Mouse (Mus musculus): ENCODE results near the gene Dpy19l3. TPM values are rescaled to one million over a fixed set of nuclear protein-coding genes. Genes with fewer than 3 reads are reported as not detected.

Gene Dpy19l3
- polyA plus RNA-seq, 1 experiment from 2014 or later, result 34.7 TPM

DNA sequence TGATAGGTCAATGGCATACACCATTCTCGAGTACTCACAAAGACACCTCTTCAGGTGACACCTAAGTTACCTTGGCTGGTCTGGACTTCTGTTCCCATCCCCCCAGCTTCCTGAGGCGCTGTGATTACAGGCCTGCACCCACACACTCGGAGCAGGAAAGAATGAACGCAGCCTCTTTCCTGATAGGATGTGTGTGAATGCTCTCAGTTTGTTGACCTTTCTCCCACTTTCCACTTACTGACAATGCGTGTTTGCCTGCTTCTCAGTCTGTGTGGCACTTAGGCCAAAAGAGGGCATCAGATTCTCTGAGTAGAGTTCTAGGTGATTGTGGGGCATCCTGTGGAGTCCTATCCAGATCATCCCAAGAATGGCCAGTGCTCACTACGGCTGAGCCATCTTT is 114.2 kb downstream of the Dpy19l3 start:
- Histone ChIP-seq H3K4me3 (no peak overlapping the region), H3K27ac (replicated peaks) (no peak overlapping the region), H3K9me3 (replicated peaks) (no peaks in the 10 kb centered on the region), H3K36me3 (peaks cover 84% of the 10 kb centered on the region), H3K27me3 (ENCODE audit: low read depth, poor library complexity, severe bottlenecking) (no peaks in the 10 kb centered on the region), H3K4me1 (no peaks in the 10 kb centered on the region)
- no peak for DNase-seq (ENCODE audit: low spot score)
- 91% methylated on average over 6 of the region's 6 CpGs for WGBS

GRCm38 (mm10) chr7:35636874-35637273 is 117.4 kb downstream of the Dpy19l3 start:
- peaks cover 76% of the 10 kb centered on the region for H3K36me3 ChIP-seq
- no peak overlapping the region for H3K4me3 ChIP-seq
- H3K4me1 ChIP-seq, result no peaks in the 10 kb centered on the region
- H3K27ac ChIP-seq (replicated peaks), result no peak overlapping the region
- no peaks in the 10 kb centered on the region for H3K27me3 ChIP-seq (ENCODE audit: low read depth, poor library complexity, severe bottlenecking)
- WGBS, result 94% methylated on average over 9 of the region's 9 CpGs
- no peak for DNase-seq (ENCODE audit: low spot score)
- no peaks in the 10 kb centered on the region for H3K9me3 ChIP-seq (replicated peaks)

DNA sequence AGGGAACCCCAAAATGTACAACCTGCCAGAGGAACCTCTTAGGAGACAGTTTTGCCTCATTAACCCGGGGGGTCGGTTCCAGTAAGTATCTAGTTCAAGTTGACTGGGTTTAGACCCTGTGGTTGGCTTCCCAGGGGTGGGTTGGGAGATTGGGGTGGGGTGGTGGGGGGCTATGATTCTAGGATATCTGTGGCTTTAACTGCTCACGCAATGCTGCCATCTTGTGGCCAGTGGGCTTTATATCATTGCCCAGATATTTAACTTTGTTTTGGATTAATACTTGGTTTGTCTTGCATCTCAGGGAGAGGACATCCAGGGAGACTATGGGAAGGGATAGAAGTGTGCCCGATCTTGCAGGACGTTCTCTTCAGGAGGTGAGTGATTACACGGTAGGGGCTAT is 118.0 kb downstream of the Dpy19l3 start:
- peaks cover 76% of the 10 kb centered on the region for H3K36me3 ChIP-seq

More for the DNA sequence above, 118.0 kb downstream of the Dpy19l3 start:
- DNase-seq (ENCODE audit: low spot score), result peak; percentile 20
- Histone ChIP-seq H3K9me3 (replicated peaks) (no peaks in the 10 kb centered on the region; the same call in 1 of the 2 replicates), H3K4me1 (no peaks in the 10 kb centered on the region), H3K27ac (replicated peaks) (no peak overlapping the region), H3K4me3 (no peak overlapping the region), H3K27me3 (ENCODE audit: low read depth, poor library complexity, severe bottlenecking) (no peaks in the 10 kb centered on the region)
- 66% methylated on average over 6 of the region's 6 CpGs for WGBS

Other genes with a start within 250 kb of the Dpy19l3 start
- gene Tdrd12, start 216.7 kb downstream of the Dpy19l3 start, polyA plus RNA-seq (2016; fragmentation: Nextera tagmentation; extraction: Ambion mirVana), result 0.06 TPM in 1 of 2 replicates, not detected in the other
- gene Nudt19, start 198.2 kb downstream of the Dpy19l3 start, polyA plus RNA-seq (2016; fragmentation: Nextera tagmentation; extraction: Ambion mirVana), result 47.4 and 48.9 TPM in 2 replicates
- gene Rgs9bp, start 168.9 kb downstream of the Dpy19l3 start, polyA plus RNA-seq (2016; fragmentation: Nextera tagmentation; extraction: Ambion mirVana), result 0.29 and 0.64 TPM in 2 replicates
- gene Ankrd27, start 168.2 kb downstream of the Dpy19l3 start, polyA plus RNA-seq (2016; fragmentation: Nextera tagmentation; extraction: Ambion mirVana), result 37.7 and 39.2 TPM in 2 replicates
- gene Pdcd5, start 106.9 kb downstream of the Dpy19l3 start, polyA plus RNA-seq (2016; fragmentation: Nextera tagmentation; extraction: Ambion mirVana), result 307 and 342 TPM in 2 replicates
- gene Zfp507, start 48.5 kb upstream of the Dpy19l3 start, polyA plus RNA-seq (2016; fragmentation: Nextera tagmentation; extraction: Ambion mirVana), result 16.8 and 18.5 TPM in 2 replicates